19 mouse cellular contexts compared by ENCODE assay signal in the genomic region with DNA sequence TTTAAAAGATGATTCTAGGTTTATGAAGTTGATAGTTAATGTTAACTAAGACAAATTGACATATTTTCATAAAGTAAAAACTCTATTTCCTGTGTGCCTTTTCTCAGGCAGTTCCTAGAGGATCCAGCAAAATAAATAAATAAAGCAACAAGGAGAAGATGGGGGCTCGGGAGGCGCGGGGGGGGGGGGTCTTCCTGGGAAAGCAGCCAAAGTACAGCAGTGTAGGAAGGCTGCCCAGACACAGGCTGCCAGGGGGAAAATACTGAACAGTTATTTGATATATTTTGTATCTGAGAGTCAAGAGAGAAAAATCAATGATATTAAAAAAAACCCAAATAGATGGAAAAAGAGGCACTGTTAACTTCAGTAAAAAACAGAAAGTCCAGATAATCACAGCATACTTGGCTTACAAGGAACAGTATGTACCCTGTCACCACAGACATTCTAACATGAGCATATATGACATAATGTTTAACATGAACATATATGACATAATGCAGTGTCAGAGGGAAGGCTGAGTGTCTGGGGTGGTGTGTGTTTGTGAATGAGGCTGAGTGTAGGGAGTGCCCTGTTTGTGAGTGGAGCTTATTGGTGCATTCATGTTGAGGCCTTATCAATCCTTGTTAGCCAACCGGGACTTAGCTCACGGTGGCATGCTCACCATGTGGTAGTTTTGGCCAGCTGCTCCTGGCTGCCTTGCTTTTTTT.
A peak's percentile ranks its signal among the peaks of the same experiment; 100 is the strongest.
DNase-seq lines count a peak whose midpoint lies in the region; ATAC-seq and TF ChIP-seq lines count a peak whose summit lies in the region.
"Had no signal": no experiment of that assay in that cellular context is flagged by ENCODE, and none has a peak within 500 bp of the region (broad histone marks: within the 10 kb centered on the region; RNA-seq: fewer than 3 reads in every experiment).

No protein-coding gene starts in this region.

- WGBS in forebrain, embryonic 13.5 days = 56% methylated on average over 5 of the region's 5 CpGs
- WGBS in forebrain, embryonic 10.5 days = 79% methylated on average over 5 of the region's 5 CpGs
- 50% methylated on average over 5 of the region's 5 CpGs for WGBS in kidney, postnatal 0 days
- 51% methylated on average over 5 of the region's 5 CpGs for WGBS in midbrain, postnatal 0 days
- 62% methylated on average over 5 of the region's 5 CpGs for WGBS in midbrain, embryonic 13.5 days

- no peaks in the 10 kb centered on the region for H3K36me3 ChIP-seq in forebrain, embryonic 13.5 days (ENCODE audit: poor library complexity, severe bottlenecking)
- no peaks in the 10 kb centered on the region for H3K36me3 ChIP-seq in forebrain, embryonic 10.5 days (replicated peaks)
- no peaks in the 10 kb centered on the region for H3K36me3 ChIP-seq in kidney, postnatal 0 days (ENCODE audit: insufficient read depth, low read length)
- no peaks in the 10 kb centered on the region for H3K36me3 ChIP-seq in midbrain, postnatal 0 days (ENCODE audit: insufficient read depth, low read length)
- H3K36me3 ChIP-seq in midbrain, embryonic 13.5 days = no peaks in the 10 kb centered on the region
- H3K36me3 ChIP-seq: heart, embryonic 15.5 days; liver, embryonic 13.5 days had no signal

- TF ChIP-seq CTCF in kidney, postnatal 0 days (IDR thresholded peaks at IDR 0.05; ENCODE audit: low read depth) = no peak
- TF ChIP-seq CTCF in midbrain, postnatal 0 days (IDR thresholded peaks at IDR 0.05) = no peak

- no peak overlapping the region for H3K9ac ChIP-seq in forebrain, embryonic 13.5 days
- no peak overlapping the region for H3K9ac ChIP-seq in kidney, postnatal 0 days (ENCODE audit: low read depth, low read length)
- no peak overlapping the region for H3K9ac ChIP-seq in midbrain, postnatal 0 days (replicated peaks; ENCODE audit: low read length, poor library complexity, severe bottlenecking)
- H3K9ac ChIP-seq in midbrain, embryonic 13.5 days (replicated peaks) = no peak overlapping the region
- H3K9ac ChIP-seq: heart, embryonic 15.5 days; liver, embryonic 13.5 days had no signal

- no peak overlapping the region for H3K27ac ChIP-seq in forebrain, embryonic 13.5 days
- no peak overlapping the region for H3K27ac ChIP-seq in forebrain, embryonic 10.5 days
- H3K27ac ChIP-seq in kidney, postnatal 0 days = no peak overlapping the region
- no peak overlapping the region for H3K27ac ChIP-seq in midbrain, postnatal 0 days (ENCODE audit: low read depth, low read length)
- H3K27ac ChIP-seq in midbrain, embryonic 13.5 days = no peak overlapping the region
- H3K27ac ChIP-seq: heart, embryonic 15.5 days; liver, embryonic 13.5 days; macrophage had no signal

- H3K4me1 ChIP-seq in forebrain, embryonic 13.5 days = no peaks in the 10 kb centered on the region
- no peaks in the 10 kb centered on the region for H3K4me1 ChIP-seq in forebrain, embryonic 10.5 days
- H3K4me1 ChIP-seq in kidney, postnatal 0 days (replicated peaks; ENCODE audit: insufficient read depth, low read length) = no peaks in the 10 kb centered on the region
- no peaks in the 10 kb centered on the region for H3K4me1 ChIP-seq in midbrain, postnatal 0 days (ENCODE audit: insufficient read depth, low read length)
- no peaks in the 10 kb centered on the region for H3K4me1 ChIP-seq in midbrain, embryonic 13.5 days (replicated peaks)
- H3K4me1 ChIP-seq: liver, embryonic 13.5 days had no signal

- H3K9me3 ChIP-seq in forebrain, embryonic 13.5 days (replicated peaks) = 0 out of 2 replicates have a peak, but pooled peaks cover 3% of the 10 kb centered on the region
- no peaks in the 10 kb centered on the region for H3K9me3 ChIP-seq in forebrain, embryonic 10.5 days
- H3K9me3 ChIP-seq in kidney, postnatal 0 days (replicated peaks; ENCODE audit: low read length) = no peaks in the 10 kb centered on the region
- H3K9me3 ChIP-seq in midbrain, postnatal 0 days (ENCODE audit: low read length) = no peaks in the 10 kb centered on the region
- H3K9me3 ChIP-seq in midbrain, embryonic 13.5 days = no peaks in the 10 kb centered on the region
- H3K9me3 ChIP-seq: heart, embryonic 15.5 days; liver, embryonic 13.5 days had no signal

- DNase-seq in forebrain, embryonic 10.5 days (ENCODE audit: extremely low spot score, low spot score) = no peak
- DNase-seq in kidney, postnatal 0 days (ENCODE audit: low spot score) = peak; percentile 35
- DNase-seq in kidney, postnatal 36 days = no peak
- DNase-seq in midbrain, postnatal 0 days (ENCODE audit: low spot score) = peak; percentile 16
- no peak for DNase-seq in adrenal gland, postnatal 25 days
- DNase-seq in adrenal gland, postnatal 14 days = no peak
- DNase-seq: adrenal gland, adult 8-10 months; cerebellum, adult 18-20 months; heart, adult 18-20 months; kidney, postnatal 10 days; layer of hippocampus, adult 9-11 months; liver, embryonic 13.5 days; right cerebral cortex, postnatal 25 days had no signal

- H3K4me3 ChIP-seq in forebrain, embryonic 13.5 days = no peak overlapping the region
- H3K4me3 ChIP-seq in forebrain, embryonic 10.5 days = no peak overlapping the region
- H3K4me3 ChIP-seq in kidney, postnatal 0 days (replicated peaks; ENCODE audit: low read depth, low read length) = no peak overlapping the region
- H3K4me3 ChIP-seq in midbrain, postnatal 0 days (ENCODE audit: low read depth, low read length) = no peak overlapping the region
- H3K4me3 ChIP-seq in midbrain, embryonic 13.5 days (replicated peaks) = no peak overlapping the region
- H3K4me3 ChIP-seq: heart, embryonic 15.5 days; liver, embryonic 13.5 days had no signal

- ATAC-seq in forebrain, embryonic 13.5 days = 0 out of 2 replicates have a peak, but pooled peaks have one; percentile 50
- no peak for ATAC-seq in kidney, postnatal 0 days (replicated peaks; ENCODE audit: low FRiP score, low read depth)
- no peak for ATAC-seq in midbrain, postnatal 0 days (ENCODE audit: low FRiP score)
- no peak for ATAC-seq in midbrain, embryonic 13.5 days
- ATAC-seq: inflammation-experienced regulatory T-cells, adult 6 months had no signal

- H3K27me3 ChIP-seq in forebrain, embryonic 13.5 days = peaks cover 14% of the 10 kb centered on the region
- H3K27me3 ChIP-seq in forebrain, embryonic 10.5 days (ENCODE audit: poor library complexity, severe bottlenecking) = no peaks in the 10 kb centered on the region
- no peaks in the 10 kb centered on the region for H3K27me3 ChIP-seq in kidney, postnatal 0 days (ENCODE audit: insufficient read depth, low read length)
- no peaks in the 10 kb centered on the region for H3K27me3 ChIP-seq in midbrain, postnatal 0 days (ENCODE audit: insufficient read depth, low read length)
- no peaks in the 10 kb centered on the region for H3K27me3 ChIP-seq in midbrain, embryonic 13.5 days
- H3K27me3 ChIP-seq: heart, embryonic 15.5 days; liver, embryonic 13.5 days had no signal

- H3K4me2 ChIP-seq in forebrain, embryonic 13.5 days = no peak overlapping the region
- no peak overlapping the region for H3K4me2 ChIP-seq in kidney, postnatal 0 days (ENCODE audit: low read length)
- no peak overlapping the region for H3K4me2 ChIP-seq in midbrain, postnatal 0 days (ENCODE audit: low read depth, low read length, poor library complexity, severe bottlenecking)
- no peak overlapping the region for H3K4me2 ChIP-seq in midbrain, embryonic 13.5 days (replicated peaks)
- H3K4me2 ChIP-seq: heart, embryonic 15.5 days; liver, embryonic 13.5 days; midbrain, embryonic 11.5 days had no signal

Comparison
In these comparisons a context has a peak if more than half of its experiments do, and no peak if none do; other contexts are left out.
1. DNase-seq: peak in kidney, postnatal 0 days (single experiment) and midbrain, postnatal 0 days (single experiment); none in forebrain, embryonic 10.5 days (single experiment), kidney, postnatal 36 days (0 of 2), adrenal gland, postnatal 25 days (single experiment) and adrenal gland, postnatal 14 days (single experiment).